Comparison of ENCODE assay signal across 11 mouse cellular contexts in the genomic region with DNA sequence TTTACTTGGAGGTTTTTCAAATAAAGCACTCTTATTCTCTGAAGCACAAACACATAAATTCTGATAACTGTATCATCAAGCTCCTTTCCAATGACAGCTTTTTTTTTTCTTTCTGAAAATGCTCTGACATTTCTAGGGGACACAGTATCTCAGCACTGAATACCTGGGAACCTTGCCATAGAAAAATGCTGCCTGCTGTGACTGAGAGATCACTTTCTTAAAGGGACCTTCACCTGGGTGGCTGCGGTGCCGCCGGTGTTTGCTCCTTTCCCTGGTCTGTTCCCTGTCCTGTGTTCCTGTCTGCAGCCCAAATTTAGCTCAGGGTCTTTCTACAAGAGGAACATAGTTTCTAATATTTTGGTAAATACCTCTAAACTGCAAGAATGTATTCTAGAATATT. TPM values are rescaled to one million over a fixed set of nuclear protein-coding genes. Genes with fewer than 3 reads are reported as not detected.
DNase-seq lines count a peak whose midpoint lies in the region; ATAC-seq and TF ChIP-seq lines count a peak whose summit lies in the region.
"Had no signal": no experiment of that assay in that cellular context is flagged by ENCODE, and none has a peak within 500 bp of the region (broad histone marks: within the 10 kb centered on the region; RNA-seq: fewer than 3 reads in every experiment).

No protein-coding gene starts in this region.

- H3K4me2 ChIP-seq in midbrain, embryonic 16.5 days (ENCODE audit: low read length): peak overlapping the region; percentile 75
- H3K4me2 ChIP-seq in intestine, postnatal 0 days (replicated peaks; ENCODE audit: low read depth): no peak overlapping the region

- H3K27ac ChIP-seq in midbrain, embryonic 16.5 days (ENCODE audit: low read length): peak overlapping the region; percentile 97
- no peak overlapping the region for H3K27ac ChIP-seq in intestine, postnatal 0 days (ENCODE audit: low read depth, low read length)
- H3K27ac ChIP-seq: liver, embryonic 14.5 days had no signal

- WGBS in midbrain, embryonic 16.5 days: 15% methylated on average over 3 of the region's 3 CpGs
- WGBS in intestine, postnatal 0 days: 54% methylated on average over 3 of the region's 3 CpGs

- TF ChIP-seq CTCF in intestine, postnatal 0 days (IDR thresholded peaks at IDR 0.05; ENCODE audit: low read depth): no peak

- H3K27me3 ChIP-seq in midbrain, embryonic 16.5 days (ENCODE audit: control insufficient read depth, insufficient read depth, low read depth, low read length): no peaks in the 10 kb centered on the region
- H3K27me3 ChIP-seq in intestine, postnatal 0 days (replicated peaks; ENCODE audit: control insufficient read depth, insufficient read depth, low read length): no peaks in the 10 kb centered on the region

- peak overlapping the region; percentile 84 for H3K9ac ChIP-seq in midbrain, embryonic 16.5 days (ENCODE audit: low read depth, low read length)
- H3K9ac ChIP-seq in intestine, postnatal 0 days (ENCODE audit: low read depth, low read length): no peak overlapping the region
- H3K9ac ChIP-seq: liver, embryonic 14.5 days had no signal

- peaks cover 20% of the 10 kb centered on the region for H3K4me1 ChIP-seq in midbrain, embryonic 16.5 days (ENCODE audit: control insufficient read depth, insufficient read depth, low read length)
- H3K4me1 ChIP-seq in intestine, postnatal 0 days (replicated peaks; ENCODE audit: control insufficient read depth, insufficient read depth, low read length): no peaks in the 10 kb centered on the region

- H3K36me3 ChIP-seq in midbrain, embryonic 16.5 days (ENCODE audit: control insufficient read depth, insufficient read depth, low read length): 0 out of 2 replicates have a peak, but pooled peaks cover 6% of the 10 kb centered on the region
- no peaks in the 10 kb centered on the region for H3K36me3 ChIP-seq in intestine, postnatal 0 days (ENCODE audit: control insufficient read depth, insufficient read depth)

- intact Hi-C loops in left cerebral cortex, postnatal 14 days (cut with DNase I): loop anchor here (2.0 to 5.0 kb wide), 3 partner anchors 49 to 188 kb away; no protein-coding TSS in a partner anchor
- intact Hi-C loops in heart, postnatal 10 days (cut with DNase I): loop anchor here (2.0 kb wide), 1 partner anchor 33 kb away; no protein-coding TSS in a partner anchor

- peak overlapping the region; percentile 73 for H3K4me3 ChIP-seq in midbrain, embryonic 16.5 days (ENCODE audit: low read depth, low read length)
- no peak overlapping the region for H3K4me3 ChIP-seq in intestine, postnatal 0 days (ENCODE audit: low read depth, low read length)
- H3K4me3 ChIP-seq: erythroblast, embryonic 14.5 days had no signal

- DNase-seq in left cerebral cortex, postnatal 14 days (ENCODE audit: low spot score in 2 of 2): peak; percentile 35 to 61
- no peak for DNase-seq in left cerebral cortex, adult 11 months (ENCODE audit: low spot score)
- DNase-seq in cerebellum, postnatal 14 days: peak; percentile 96 to 97
- peak; percentile 65 to 68 for DNase-seq in heart, postnatal 10 days
- DNase-seq in embryo, embryonic 11 days: no peak
- DNase-seq in layer of hippocampus, adult 9-11 months: no peak
- DNase-seq: kidney, postnatal 10 days had no signal

- no peak for ATAC-seq in midbrain, embryonic 16.5 days
- no peak for ATAC-seq in intestine, postnatal 0 days

- no peaks in the 10 kb centered on the region for H3K9me3 ChIP-seq in midbrain, embryonic 16.5 days (replicated peaks; ENCODE audit: control insufficient read depth, low read length, poor library complexity, severe bottlenecking)
- H3K9me3 ChIP-seq in intestine, postnatal 0 days (ENCODE audit: control insufficient read depth): no peaks in the 10 kb centered on the region

RNA-seq across cellular contexts. Expression of a gene that starts 1.1 kb away (rescaled TPM):
- total RNA-seq in left cerebral cortex, postnatal 14 days (2021): 100 to 1,000 TPM; 344 to 377 TPM
- total RNA-seq in heart, postnatal 10 days (2021): 10 to 100 TPM; 30.0 to 37.4 TPM
- 132 and 133 TPM in 2 replicates for polyA plus RNA-seq in midbrain, embryonic 16.5 days (2015; fragmentation: Nextera tagmentation; extraction: Ambion mirVana)
- polyA plus RNA-seq in intestine, postnatal 0 days (2015; fragmentation: Nextera tagmentation; extraction: Ambion mirVana): 3.2 and 3.7 TPM in 2 replicates
- polyA plus RNA-seq: erythroblast, embryonic 14.5 days had no signal

Comparison
In these comparisons a context has a peak if more than half of its experiments do, and no peak if none do; other contexts are left out.
1. DNase-seq: peak in left cerebral cortex, postnatal 14 days (2 of 2), cerebellum, postnatal 14 days (2 of 2) and heart, postnatal 10 days (2 of 2); none in left cerebral cortex, adult 11 months (single experiment), embryo, embryonic 11 days (single experiment) and layer of hippocampus, adult 9-11 months (single experiment).
2. RNA of a gene that starts 1.1 kb away (total RNA-seq): 344 to 377 TPM in left cerebral cortex, postnatal 14 days; 30.0 to 37.4 TPM in heart, postnatal 10 days; every median in the first group is over 4 times any median in the second.